Mouse (Mus musculus) bone marrow macrophage, adult 2 months (primary cell): ENCODE data around the gene Prn.

Source experiments
- CTCF ChIP-seq: IDR thresholded peaks from 2 replicates; pipeline ENCODE4 v1.5.1; 2012; ENCODE audit warnings: low read depth, mild to moderate bottlenecking, low read length, moderate library complexity
- POLR2A ChIP-seq: IDR thresholded peaks from 2 replicates; pipeline ENCODE4 v1.6.1; 2012; ENCODE audit warnings: mild to moderate bottlenecking, low read depth, low read length, borderline replicate concordance

DNA sequence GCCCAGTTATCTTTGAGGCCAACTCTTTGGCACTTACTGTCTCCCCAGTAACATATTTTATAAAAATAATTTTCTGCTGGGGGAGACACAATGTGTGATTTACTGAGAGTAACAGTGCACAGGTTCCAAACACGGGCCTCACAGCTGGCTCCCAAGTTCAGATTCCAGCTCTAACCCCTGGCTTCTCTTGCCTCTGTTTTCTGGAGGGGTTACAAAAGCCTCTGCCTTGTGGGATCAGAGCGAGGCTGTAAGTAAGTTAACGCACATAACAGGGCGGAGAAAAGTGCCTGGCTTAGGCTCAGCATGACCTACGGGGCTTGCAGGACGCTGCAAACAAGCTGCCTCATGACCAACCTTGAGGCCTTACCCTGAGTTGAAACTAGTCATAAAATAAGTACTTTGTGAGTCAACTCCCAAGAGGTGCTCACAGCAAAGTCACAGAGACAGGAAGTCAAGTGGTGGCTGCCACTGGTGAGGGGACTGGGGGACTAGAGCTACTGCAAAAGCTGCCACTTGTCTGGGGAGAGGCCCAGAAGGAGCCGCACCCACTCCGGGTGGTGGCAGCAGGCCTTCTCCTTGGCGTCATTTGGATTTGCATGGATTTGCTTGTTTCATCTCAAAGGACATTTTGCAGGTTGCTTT lies 94.9 kb downstream of the Prn start:
- no peak for TF ChIP-seq CTCF
- TF ChIP-seq POLR2A = no peak
